Mouse (Mus musculus): ENCODE results near the gene Cmc1. TPM values are rescaled to one million over a fixed set of nuclear protein-coding genes. Genes with fewer than 3 reads are reported as not detected.
A peak's percentile ranks its signal among the peaks of the same experiment; 100 is the strongest.
"Not testable (repeated sequence)": the region's sequence is repeated elsewhere in the genome, so short reads cannot be mapped to it uniquely, and the experiment has no call there.

The Cmc1 gene
- 10 to 100 TPM; 12.0 to 13.0 TPM for total RNA-seq (2021)

GRCm38 (mm10) chr9:118149407-118150402 is at the start of gene Cmc1:
Gene Cmc1 (minus strand): TSS chr9:118150177.
- DNase-seq: peak; percentile 92 to 93

- DNase-seq: no peak
These were observed 48.6 kb upstream of the Cmc1 start for GRCm38 (mm10) chr9:118198557-118198956.

- no peak for DNase-seq
These were observed 46.8 kb upstream of the Cmc1 start for GRCm38 (mm10) chr9:118196661-118197390.

- no peak for DNase-seq
These were observed 43.3 kb upstream of the Cmc1 start for GRCm38 (mm10) chr9:118193263-118193662.

GRCm38 (mm10) chr9:118191276-118191675 is 41.3 kb upstream of the Cmc1 start:
- DNase-seq: no peak

GRCm38 (mm10) chr9:118188374-118188773 is 38.4 kb upstream of the Cmc1 start:
- DNase-seq: no peak

GRCm38 (mm10) chr9:118187420-118187819 is 37.4 kb upstream of the Cmc1 start:
- no peak for DNase-seq

GRCm38 (mm10) chr9:118186776-118187175 is 36.8 kb upstream of the Cmc1 start:
- no peak for DNase-seq

GRCm38 (mm10) chr9:118179136-118180025 is 29.4 kb upstream of the Cmc1 start:
- DNase-seq: no peak

- no peak for DNase-seq
These were observed 26.7 kb upstream of the Cmc1 start for GRCm38 (mm10) chr9:118176687-118177086.

GRCm38 (mm10) chr9:118175411-118175810 is 25.4 kb upstream of the Cmc1 start:
- DNase-seq: no peak

GRCm38 (mm10) chr9:118173086-118173485 is 23.1 kb upstream of the Cmc1 start:
- DNase-seq: no peak

- no peak for DNase-seq
These were observed 18.6 kb upstream of the Cmc1 start for GRCm38 (mm10) chr9:118168544-118168943.

GRCm38 (mm10) chr9:118167606-118168005 is 17.6 kb upstream of the Cmc1 start:
- no peak for DNase-seq

- no peak for DNase-seq
These were observed 11.6 kb upstream of the Cmc1 start for GRCm38 (mm10) chr9:118161536-118161935.

- DNase-seq: no peak
These were observed 10.0 kb upstream of the Cmc1 start for GRCm38 (mm10) chr9:118159936-118160335.

- DNase-seq: no peak
These were observed 8.2 kb upstream of the Cmc1 start for GRCm38 (mm10) chr9:118158201-118158600.

GRCm38 (mm10) chr9:118157234-118157633 is 7.3 kb upstream of the Cmc1 start:
- no peak for DNase-seq

- DNase-seq: no peak
These were observed 4.7 kb upstream of the Cmc1 start for GRCm38 (mm10) chr9:118154666-118155065.

GRCm38 (mm10) chr9:118151221-118151507 is 1.2 kb upstream of the Cmc1 start:
- DNase-seq: no peak

GRCm38 (mm10) chr9:118150429-118151220 is 648 bp upstream of the Cmc1 start:
- no peak for DNase-seq

- not testable (repeated sequence) for DNase-seq
These were observed 9.6 kb downstream of the Cmc1 start for GRCm38 (mm10) chr9:118140356-118140755.

All from layer of hippocampus, postnatal 36 days (tissue).